Mouse (Mus musculus) right cerebral cortex, postnatal 14 days (tissue): ENCODE results near the gene Art4.

ENCODE experiments used
- DNase-seq: peaks from one replicate; pipeline ENCODE4 v3.0.0; 2022

The Art4 gene

GRCm38 (mm10) chr6:136865360-136865759, 7.8 kb upstream of the Art4 start:
- no peak for DNase-seq

GRCm38 (mm10) chr6:136861020-136861419, 3.5 kb upstream of the Art4 start:
- no peak for DNase-seq

GRCm38 (mm10) chr6:136858420-136858819, 887 bp upstream of the Art4 start:
- no peak for DNase-seq

GRCm38 (mm10) chr6:136857873-136858260, 334 bp upstream of the Art4 start:
- no peak for DNase-seq

GRCm38 (mm10) chr6:136856071-136856636, 1.4 kb downstream of the Art4 start:
- DNase-seq: no peak

GRCm38 (mm10) chr6:136855183-136855582, 2.4 kb downstream of the Art4 start:
- no peak for DNase-seq

- no peak for DNase-seq
Measured at GRCm38 (mm10) chr6:136854361-136854781, 3.2 kb downstream of the Art4 start.

GRCm38 (mm10) chr6:136852762-136853161, 4.8 kb downstream of the Art4 start:
- no peak for DNase-seq

- no peak for DNase-seq
Measured at GRCm38 (mm10) chr6:136852348-136852747, 5.2 kb downstream of the Art4 start.

- no peak for DNase-seq
Measured at GRCm38 (mm10) chr6:136850267-136850666, 7.3 kb downstream of the Art4 start.

- no peak for DNase-seq
Measured at GRCm38 (mm10) chr6:136848971-136849370, 8.6 kb downstream of the Art4 start.

GRCm38 (mm10) chr6:136848399-136848798, 9.1 kb downstream of the Art4 start:
- DNase-seq: no peak

GRCm38 (mm10) chr6:136847790-136848189, 9.7 kb downstream of the Art4 start:
- peak; percentile 48 for DNase-seq

- no peak for DNase-seq
Measured at GRCm38 (mm10) chr6:136847267-136847666, 10.3 kb downstream of the Art4 start.

- DNase-seq: no peak
Measured at GRCm38 (mm10) chr6:136845706-136846480, 11.6 kb downstream of the Art4 start.

- DNase-seq: no peak
Measured at GRCm38 (mm10) chr6:136844903-136845302, 12.6 kb downstream of the Art4 start.

- no peak for DNase-seq
Measured at GRCm38 (mm10) chr6:136837323-136837722, 20.2 kb downstream of the Art4 start.

- no peak for DNase-seq
Measured at GRCm38 (mm10) chr6:136835352-136835751, 22.2 kb downstream of the Art4 start, which contains the start of gene Smco3. Gene Smco3, minus strand, starts transcription at chr6:136835452.

GRCm38 (mm10) chr6:136831712-136832111, 25.8 kb downstream of the Art4 start:
- no peak for DNase-seq

GRCm38 (mm10) chr6:136828681-136829080, 28.9 kb downstream of the Art4 start:
- no peak for DNase-seq

- peak; percentile 94 for DNase-seq
Measured at GRCm38 (mm10) chr6:136827881-136828561, 29.5 kb downstream of the Art4 start, which contains the start of gene Wbp11. Gene Wbp11, minus strand, starts transcription at chr6:136828233.

GRCm38 (mm10) chr6:136827516-136827880, 30.0 kb downstream of the Art4 start, which contains the start of gene BC049715:
Gene BC049715, plus strand, starts transcription at chr6:136827626.
- no peak for DNase-seq

GRCm38 (mm10) chr6:136827116-136827515, 30.4 kb downstream of the Art4 start:
- no peak for DNase-seq

GRCm38 (mm10) chr6:136824987-136825386, 32.5 kb downstream of the Art4 start:
- no peak for DNase-seq
